Mouse (Mus musculus) stomach, embryonic 16.5 days (tissue): Measurements from ENCODE around the gene Gm10717. TPM values are rescaled to one million over a fixed set of nuclear protein-coding genes. Genes with fewer than 3 reads are reported as not detected.
"Not testable (repeated sequence)": the region's sequence is repeated elsewhere in the genome, so short reads cannot be mapped to it uniquely, and the experiment has no call there.

ENCODE experiments used
- ATAC-seq: fragments of 200-750 bp; cut with Nextera tagmentation; 2 replicates; pipeline ENCODE4 v1.8.0; 2017; ENCODE audit warnings: moderate number of reproducible peaks, moderate TSS enrichment; ENCODE audit not compliant: insufficient read depth, low FRiP score
- H3K27ac ChIP-seq: fragments of 300-500 bp; sonication (generic); 2 replicates; pipeline ENCODE4 v1.5.1; 2014; ENCODE audit warnings: low read length
- H3K27me3 ChIP-seq: fragments of 300-500 bp; sonication (generic); 2 replicates; pipeline ENCODE4 v1.6.1; 2014; ENCODE audit warnings: low read length, control low read depth, mixed read lengths; ENCODE audit not compliant: control insufficient read depth, insufficient read depth
- H3K36me3 ChIP-seq: fragments of 300-500 bp; sonication (generic); 2 replicates; pipeline ENCODE4 v1.6.1; 2014; ENCODE audit warnings: low read length; ENCODE audit not compliant: control insufficient read depth, insufficient read depth
- H3K4me1 ChIP-seq: fragments of 300-500 bp; sonication (generic); 2 replicates; pipeline ENCODE4 v1.6.1; 2014; ENCODE audit warnings: low read length, control low read depth, mixed read lengths; ENCODE audit not compliant: control insufficient read depth, insufficient read depth
- H3K4me2 ChIP-seq: fragments of 300-500 bp; sonication (generic); 2 replicates; pipeline ENCODE4 v1.6.1; 2014; ENCODE audit warnings: low read depth, low read length, mixed read lengths
- H3K4me3 ChIP-seq: fragments of 300-500 bp; sonication (generic); replicated peaks from 2 replicates; pipeline ENCODE4 v1.5.1; 2014; ENCODE audit warnings: mild to moderate bottlenecking, low read length
- H3K9ac ChIP-seq: fragments of 300-500 bp; sonication (generic); 2 replicates; pipeline ENCODE4 v1.6.1; 2014; ENCODE audit warnings: low read length
- H3K9me3 ChIP-seq: fragments of 300-500 bp; sonication (generic); replicated peaks from 2 replicates; pipeline ENCODE4 v1.6.1; 2016; ENCODE audit warnings: low read length, control low read depth; ENCODE audit not compliant: control insufficient read depth
- WGBS: fragments of 180-500 bp; shearing (Covaris S2); extraction: QIAGEN DNeasy Blood & Tissue Kit; methylation state at CpG from one replicate; pipeline ENCODE4 v1.1.7; 2014; 5-methylcytosine and 5-hydroxymethylcytosine counted together
- polyA plus RNA-seq: library from polyadenylated mRNA; unstranded; fragments of >200 nt; fragmentation: Nextera tagmentation; extraction: Ambion mirVana; gene quantifications from 2 replicates; pipeline ENCODE4 v1.2.1, GENCODE M21; 2015

Gm10717 gene
- polyA plus RNA-seq, 1 experiment from 2014 or later, result not detected

DNA sequence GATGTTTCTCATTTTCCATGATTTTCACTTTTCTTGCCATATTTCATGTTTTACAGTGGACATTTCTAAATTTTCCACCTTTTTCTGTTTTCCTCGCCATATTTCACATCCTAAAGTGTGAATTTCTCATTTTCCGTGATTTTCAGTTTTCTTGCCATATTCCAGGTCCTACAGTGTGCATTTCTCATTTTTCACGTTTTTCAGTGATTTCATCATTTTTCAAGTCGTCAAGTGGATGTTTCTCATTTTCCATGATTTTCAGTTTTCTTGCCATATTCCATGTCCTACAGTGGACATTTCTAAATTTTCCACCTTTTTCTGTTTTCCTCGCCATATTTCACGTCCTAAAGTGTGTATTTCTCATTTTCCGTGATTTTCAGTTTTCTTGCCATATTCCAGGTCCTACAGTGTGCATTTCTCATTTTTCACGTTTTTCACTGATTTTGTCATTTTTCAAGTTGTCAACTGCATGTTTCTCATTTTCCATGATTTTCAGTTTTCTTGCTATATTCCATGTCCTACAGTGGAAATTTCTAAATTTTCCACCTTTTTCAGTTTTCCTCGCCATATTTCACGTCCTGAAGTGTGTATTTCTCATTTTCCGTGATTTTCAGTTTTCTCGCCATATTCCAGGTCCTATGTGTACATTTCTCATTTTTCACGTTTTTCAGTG is 1.8 kb upstream of the Gm10717 start, which contains the start of gene Gm10718:
Gm10718 (plus strand) TSS at position 236 of the 673 bp plus-strand sequence.
- not testable (repeated sequence) for H3K4me1 ChIP-seq, H3K4me3 ChIP-seq, H3K27me3 ChIP-seq, H3K36me3 ChIP-seq, H3K27ac ChIP-seq, H3K4me2 ChIP-seq, H3K9ac ChIP-seq, ATAC-seq, H3K9me3 ChIP-seq
- 76% methylated on average over 9 of the region's 13 CpGs for WGBS

DNA sequence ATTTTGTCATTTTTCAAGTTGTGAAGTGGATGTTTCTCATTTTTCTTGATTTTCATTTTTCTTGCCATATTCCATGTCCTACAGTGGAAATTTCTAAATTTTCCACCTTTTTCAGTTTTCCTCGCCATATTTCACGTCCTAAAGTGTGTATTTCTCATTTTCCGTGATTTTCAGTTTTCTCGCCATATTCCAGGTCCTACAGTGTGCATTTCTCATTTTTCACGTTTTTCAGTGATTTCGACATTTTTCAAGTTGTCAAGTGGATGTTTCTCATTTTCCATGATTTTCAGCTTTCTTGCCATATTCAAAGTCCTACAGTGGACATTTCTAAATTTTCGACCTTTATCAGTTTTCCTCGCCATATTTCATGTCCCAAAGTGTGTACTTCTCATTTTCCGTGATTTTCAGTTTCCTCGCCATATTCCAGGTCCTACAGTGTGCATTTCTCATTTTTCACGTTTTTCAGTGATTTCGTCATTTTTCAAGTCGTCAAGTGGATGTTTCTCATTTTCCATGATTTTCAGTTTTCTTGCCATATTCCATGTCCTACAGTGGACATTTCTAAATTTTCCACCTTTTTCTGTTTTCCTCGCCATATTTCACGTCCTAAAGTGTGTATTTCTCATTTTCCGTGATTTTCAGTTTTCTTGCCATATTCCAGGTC is 1.1 kb upstream of the Gm10717 start:
- not testable (repeated sequence) for H3K9ac ChIP-seq, H3K4me2 ChIP-seq, H3K4me1 ChIP-seq, H3K9me3 ChIP-seq, H3K36me3 ChIP-seq, H3K27me3 ChIP-seq, ATAC-seq, H3K4me3 ChIP-seq, H3K27ac ChIP-seq
- WGBS, result 65% methylated on average over 14 of the region's 16 CpGs

DNA sequence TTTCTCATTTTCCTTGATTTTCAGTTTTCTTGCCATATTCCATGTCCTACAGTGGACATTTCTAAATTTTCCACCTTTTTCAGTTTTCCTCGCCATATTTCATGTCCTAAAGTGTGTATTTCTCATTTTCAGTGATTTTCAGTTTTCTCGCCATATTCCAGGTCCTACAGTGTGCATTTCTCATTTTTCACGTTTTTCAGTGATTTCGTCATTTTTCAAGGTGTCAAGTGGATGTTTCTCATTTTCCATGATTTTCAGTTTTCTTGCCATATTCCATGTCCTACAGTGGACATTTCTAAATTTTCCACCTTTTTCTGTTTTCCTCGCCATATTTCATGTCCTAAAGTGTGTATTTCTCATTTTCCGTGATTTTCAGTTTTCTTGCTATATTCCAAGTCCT is 436 bp downstream of the Gm10717 start:
- not testable (repeated sequence) for H3K4me3 ChIP-seq, H3K9me3 ChIP-seq, H3K4me2 ChIP-seq, H3K27ac ChIP-seq, H3K4me1 ChIP-seq, ATAC-seq, H3K9ac ChIP-seq, H3K27me3 ChIP-seq, H3K36me3 ChIP-seq
- whole genome bisulfite sequencing, result 61% methylated on average over 4 of the region's 6 CpGs

DNA sequence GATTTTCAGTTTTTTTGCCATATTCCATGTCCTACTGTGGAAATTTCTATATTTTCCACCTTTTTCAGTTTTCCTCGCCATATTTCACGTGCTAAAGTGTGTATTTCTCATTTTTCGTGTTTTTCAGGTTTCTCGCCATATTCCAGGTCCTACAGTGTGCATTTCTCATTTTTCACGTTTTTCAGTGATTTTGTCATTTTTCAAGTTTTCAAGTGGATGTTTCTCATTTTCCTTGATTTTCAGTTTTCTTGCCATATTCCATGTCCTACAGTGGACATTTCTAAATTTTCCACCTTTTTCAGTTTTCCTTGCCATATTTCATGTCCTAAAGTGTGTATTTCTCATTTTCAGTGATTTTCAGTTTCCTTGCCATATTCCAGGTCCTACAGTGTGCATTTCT is 919 bp downstream of the Gm10717 start:
- not testable (repeated sequence) for H3K27ac ChIP-seq, H3K4me2 ChIP-seq, H3K36me3 ChIP-seq, H3K9me3 ChIP-seq, ATAC-seq, H3K9ac ChIP-seq, H3K4me1 ChIP-seq, H3K4me3 ChIP-seq, H3K27me3 ChIP-seq
- WGBS, result 73% methylated on average over 5 of the region's 5 CpGs

DNA sequence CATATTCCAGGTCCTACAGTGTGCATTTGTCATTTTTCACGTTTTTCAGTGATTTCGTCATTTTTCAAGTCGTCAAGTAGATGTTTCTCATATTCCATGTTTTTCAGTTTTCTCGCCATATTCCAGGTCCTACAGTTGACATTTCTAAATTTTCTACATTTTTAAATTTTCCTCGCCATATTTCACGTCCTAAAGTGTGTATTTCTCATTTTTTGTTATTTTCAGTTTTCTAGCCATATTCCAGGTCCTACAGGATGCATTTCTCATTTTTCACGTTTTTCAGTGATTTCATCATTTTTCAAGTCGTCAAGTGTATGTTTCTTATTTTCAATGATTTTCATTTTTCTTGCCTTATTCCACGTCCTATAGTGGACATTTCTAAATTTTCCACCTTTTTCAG is 1.5 kb downstream of the Gm10717 start:
- not testable (repeated sequence) for H3K4me1 ChIP-seq, H3K9ac ChIP-seq
- WGBS, result 67% methylated on average over 9 of the region's 9 CpGs

DNA sequence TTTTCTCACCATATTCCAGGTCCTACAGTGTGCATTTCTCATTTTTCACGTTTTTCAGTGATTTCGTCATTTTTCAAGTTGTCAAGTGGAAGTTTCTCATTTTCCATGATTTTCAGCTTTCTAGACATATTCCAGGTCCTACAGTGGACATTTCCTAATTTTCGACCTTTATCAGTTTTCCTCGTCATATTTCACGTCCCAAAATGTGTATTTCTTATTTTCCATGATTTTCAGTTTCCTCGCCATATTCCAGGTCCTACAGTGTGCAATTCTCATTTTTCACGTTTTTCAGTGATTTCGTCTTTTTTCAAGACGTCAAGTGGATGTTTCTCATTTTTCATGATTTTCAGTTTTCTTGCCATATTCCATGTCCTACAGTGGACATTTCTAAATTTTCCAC is 2.0 kb downstream of the Gm10717 start:
- H3K9ac ChIP-seq, H3K4me1 ChIP-seq, ATAC-seq, H3K27ac ChIP-seq, H3K4me2 ChIP-seq, H3K4me3 ChIP-seq, H3K36me3 ChIP-seq, H3K27me3 ChIP-seq, H3K9me3 ChIP-seq: not testable (repeated sequence)
- 75% methylated on average over 9 of the region's 9 CpGs for WGBS

More for the DNA sequence above, 1.5 kb downstream of the Gm10717 start:
- H3K27ac ChIP-seq, H3K4me3 ChIP-seq, ATAC-seq, H3K36me3 ChIP-seq, H3K27me3 ChIP-seq, H3K4me2 ChIP-seq, H3K9me3 ChIP-seq: not testable (repeated sequence)

DNA sequence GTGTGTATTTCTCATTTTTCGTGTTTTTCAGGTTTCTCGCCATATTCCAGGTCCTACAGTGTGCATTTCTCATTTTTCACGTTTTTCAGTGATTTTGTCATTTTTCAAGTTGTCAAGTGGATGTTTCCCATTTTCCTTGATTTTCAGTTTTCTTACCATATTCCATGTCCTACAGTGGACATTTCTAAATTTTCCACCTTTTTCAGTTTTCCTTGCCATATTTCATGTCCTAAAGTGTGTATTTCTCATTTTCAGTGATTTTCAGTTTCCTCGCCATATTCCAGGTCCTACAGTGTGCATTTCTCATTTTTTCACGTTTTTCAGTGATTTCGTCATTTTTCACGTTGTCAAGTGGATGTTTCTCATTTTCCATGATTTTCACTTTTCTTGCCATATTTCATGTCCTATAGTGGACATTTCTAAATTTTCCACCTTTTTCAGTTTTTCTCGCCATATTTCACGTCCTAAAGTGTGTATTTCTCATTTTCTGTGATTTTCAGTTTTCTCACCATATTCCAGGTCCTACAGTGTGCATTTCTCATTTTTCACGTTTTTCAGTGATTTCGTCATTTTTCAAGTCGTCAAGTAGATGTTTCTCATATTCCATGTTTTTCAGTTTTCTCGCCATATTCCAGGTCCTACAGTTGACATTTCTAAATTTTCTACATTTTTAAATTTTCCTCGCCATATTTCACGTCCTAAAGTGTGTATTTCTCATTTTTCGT is 4.2 kb downstream of the Gm10717 start:
- H3K4me1 ChIP-seq, H3K9ac ChIP-seq, H3K36me3 ChIP-seq, H3K27ac ChIP-seq, H3K4me2 ChIP-seq, H3K27me3 ChIP-seq, H3K9me3 ChIP-seq, ATAC-seq, H3K4me3 ChIP-seq: not testable (repeated sequence)
- WGBS, result 67% methylated on average over 12 of the region's 16 CpGs

DNA sequence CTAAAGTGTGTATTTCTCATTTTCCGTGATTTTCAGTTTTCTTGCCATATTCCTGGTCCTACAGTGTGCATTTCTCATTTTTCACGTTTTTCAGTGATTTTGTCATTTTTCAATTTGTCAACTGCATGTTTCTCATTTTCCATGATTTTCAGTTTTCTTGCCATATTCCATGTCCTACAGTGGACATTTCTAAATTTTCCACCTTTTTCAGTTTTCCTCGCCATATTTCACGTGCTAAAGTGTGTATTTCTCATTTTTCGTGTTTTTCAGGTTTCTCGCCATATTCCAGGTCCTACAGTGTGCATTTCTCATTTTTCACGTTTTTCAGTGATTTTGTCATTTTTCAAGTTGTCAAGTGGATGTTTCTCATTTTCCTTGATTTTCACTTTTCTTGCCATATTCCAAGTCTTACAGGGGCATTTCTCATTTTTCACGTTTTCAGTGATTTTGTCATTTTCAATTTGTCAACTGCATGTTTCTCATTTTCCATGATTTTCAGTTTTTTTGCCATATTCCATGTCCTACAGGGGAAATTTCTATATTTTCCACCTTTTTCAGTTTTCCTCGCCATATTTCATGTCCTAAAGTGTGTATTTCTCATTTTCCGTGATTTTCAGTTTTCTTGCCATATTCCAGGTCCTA is 5.6 kb downstream of the Gm10717 start:
- not testable (repeated sequence) for H3K4me3 ChIP-seq, H3K27me3 ChIP-seq, H3K27ac ChIP-seq, H3K36me3 ChIP-seq, H3K4me1 ChIP-seq, H3K9ac ChIP-seq, H3K9me3 ChIP-seq, ATAC-seq, H3K4me2 ChIP-seq
- WGBS, result 66% methylated on average over 2 of the region's 10 CpGs

DNA sequence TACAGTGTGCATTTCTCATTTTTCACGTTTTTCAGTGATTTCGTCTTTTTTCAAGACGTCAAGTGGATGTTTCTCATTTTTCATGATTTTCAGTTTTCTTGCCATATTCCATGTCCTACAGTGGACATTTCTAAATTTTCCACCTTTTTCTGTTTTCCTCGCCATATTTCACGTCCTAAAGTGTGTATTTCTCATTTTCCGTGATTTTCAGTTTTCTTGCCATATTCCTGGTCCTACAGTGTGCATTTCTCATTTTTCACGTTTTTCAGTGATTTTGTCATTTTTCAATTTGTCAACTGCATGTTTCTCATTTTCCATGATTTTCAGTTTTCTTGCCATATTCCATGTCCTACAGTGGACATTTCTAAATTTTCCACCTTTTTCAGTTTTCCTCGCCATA is 9.1 kb downstream of the Gm10717 start, which contains the start of gene Gm17535:
Gm17535 (plus strand) TSS at position 301 of the 400 bp plus-strand sequence.
- not testable (repeated sequence) for H3K4me2 ChIP-seq, H3K9ac ChIP-seq, H3K36me3 ChIP-seq, H3K4me1 ChIP-seq, ATAC-seq, H3K27me3 ChIP-seq, H3K4me3 ChIP-seq, H3K27ac ChIP-seq, H3K9me3 ChIP-seq
- WGBS, result no CpG with 5 or more reads among the region's 8 CpGs
